Mouse (Mus musculus) megakaryocyte, adult 5-6 weeks (primary cell): ENCODE results near the gene Kdelc2. TPM values are rescaled to one million over a fixed set of nuclear protein-coding genes. Genes with fewer than 3 reads are reported as not detected.

Experiments
- ATAC-seq: 2 replicates; pipeline ENCODE4 v1.8.0; 2016; ENCODE audit warnings: mild to moderate bottlenecking, inconsistent platforms; ENCODE audit not compliant: poor library complexity, severe bottlenecking
- total RNA-seq, 2 experiments: library from RNA; stranded (forward) in 1 of 2; stranded (reverse) in 1 of 2; fragments of 153-499, 151-499 nt in 1 of 2; fragments of 221-1000, 200-1000 nt in 1 of 2; gene quantifications; 2 replicates each; pipeline versions ENCODE4 v1.2.3 to v1.2.4; 2015 to 2017

Gene Kdelc2
- total RNA-seq (2015), result 3.9 and 4.0 TPM in 2 replicates
- 4.2 and 4.6 TPM in 2 replicates for total RNA-seq (2017)

- ATAC-seq, result peak; percentile 79
Measured at GRCm38 (mm10) chr9:53383951-53384866, at the start of gene Kdelc2. Gene Kdelc2, plus strand, starts transcription at chr9:53384025.

GRCm38 (mm10) chr9:53335131-53335530 is 48.7 kb upstream of the Kdelc2 start:
- no peak for ATAC-seq

DNA sequence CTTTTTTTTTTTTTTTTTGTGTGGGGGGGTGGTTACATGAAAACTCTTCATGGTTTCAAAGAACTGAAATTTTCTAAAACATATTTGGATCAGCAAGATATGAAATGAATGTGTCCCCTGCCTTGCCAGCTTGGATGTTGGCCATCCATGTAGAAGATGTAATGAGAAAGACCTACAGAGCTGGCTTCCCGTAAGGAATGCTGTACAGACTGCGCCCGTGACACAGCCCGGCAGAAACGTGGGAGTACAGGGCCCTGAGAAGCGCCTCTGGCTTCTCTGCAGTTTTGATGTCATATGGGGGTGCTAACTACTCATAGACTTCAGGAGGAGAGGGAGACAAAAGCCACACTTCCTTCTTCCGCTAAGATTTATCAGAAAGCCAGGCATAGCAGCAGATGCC is 44.2 kb upstream of the Kdelc2 start:
- no peak for ATAC-seq

DNA sequence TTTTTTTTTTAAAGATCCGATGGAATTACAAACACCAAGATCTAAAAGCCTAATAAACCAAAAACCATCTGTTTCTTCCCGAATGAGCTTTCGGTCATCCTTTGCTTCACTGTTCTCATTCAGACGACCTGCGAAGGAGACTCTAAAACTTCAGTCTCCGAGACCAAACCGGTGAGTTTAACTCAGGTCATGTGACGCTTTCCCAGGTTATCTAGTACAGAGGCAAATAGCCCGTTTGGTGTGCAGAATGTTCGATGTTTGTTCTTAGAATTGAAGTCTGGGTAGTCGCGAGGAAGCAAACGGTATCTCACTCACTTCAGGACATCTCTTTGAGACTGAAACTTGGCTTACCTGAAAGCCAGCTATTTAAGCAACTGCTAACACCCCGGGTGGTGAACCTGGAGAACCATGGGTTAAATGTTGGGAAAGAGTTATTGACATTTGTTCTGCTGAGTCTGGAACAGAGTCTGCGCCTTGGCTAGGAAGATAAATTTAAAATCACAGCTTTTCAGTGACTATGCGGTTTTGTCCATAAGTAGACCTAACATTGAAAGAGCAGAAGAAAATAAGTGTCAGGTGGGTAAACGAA is 43.4 kb upstream of the Kdelc2 start:
- ATAC-seq, result no peak

GRCm38 (mm10) chr9:53340969-53341368 is 42.9 kb upstream of the Kdelc2 start:
- no peak for ATAC-seq

- no peak for ATAC-seq
Measured at GRCm38 (mm10) chr9:53341981-53342380, 41.8 kb upstream of the Kdelc2 start.

DNA sequence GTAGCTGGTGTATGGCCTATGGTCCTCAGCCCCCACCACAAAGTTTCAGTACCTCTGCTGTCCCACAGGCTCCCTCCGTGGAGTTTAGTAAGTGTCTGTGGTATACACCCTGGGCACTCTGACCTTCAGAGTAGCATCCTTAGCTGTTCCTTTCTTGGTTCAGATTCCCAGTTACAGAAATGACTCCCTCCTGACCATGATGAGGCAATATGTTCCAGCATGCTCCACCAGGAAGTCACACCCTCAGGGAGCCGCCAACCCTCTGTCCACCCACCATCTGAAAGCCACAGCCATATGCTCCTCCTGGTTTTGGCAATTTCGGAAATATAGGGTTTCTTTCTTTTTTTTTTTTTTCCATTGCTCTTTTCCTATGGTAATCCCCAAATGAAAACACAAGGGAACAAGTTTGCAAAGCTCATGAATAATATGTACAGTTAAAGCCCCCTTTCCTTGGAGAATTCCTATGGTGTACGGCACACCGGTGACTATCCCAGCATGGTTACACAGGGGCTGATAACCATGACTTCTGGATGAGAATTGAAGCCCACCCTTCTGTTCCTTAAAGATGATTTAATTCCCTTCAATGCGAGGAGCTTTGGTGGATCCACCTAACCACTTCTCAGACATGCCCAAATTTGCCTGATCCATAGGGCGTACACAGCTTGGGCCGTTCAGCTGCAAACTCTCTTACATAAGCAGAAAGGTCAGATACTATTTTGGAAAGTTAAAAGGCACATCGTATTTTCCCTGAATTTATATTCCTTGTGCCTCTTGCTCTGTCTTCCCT is 39.0 kb upstream of the Kdelc2 start:
- ATAC-seq, result no peak

DNA sequence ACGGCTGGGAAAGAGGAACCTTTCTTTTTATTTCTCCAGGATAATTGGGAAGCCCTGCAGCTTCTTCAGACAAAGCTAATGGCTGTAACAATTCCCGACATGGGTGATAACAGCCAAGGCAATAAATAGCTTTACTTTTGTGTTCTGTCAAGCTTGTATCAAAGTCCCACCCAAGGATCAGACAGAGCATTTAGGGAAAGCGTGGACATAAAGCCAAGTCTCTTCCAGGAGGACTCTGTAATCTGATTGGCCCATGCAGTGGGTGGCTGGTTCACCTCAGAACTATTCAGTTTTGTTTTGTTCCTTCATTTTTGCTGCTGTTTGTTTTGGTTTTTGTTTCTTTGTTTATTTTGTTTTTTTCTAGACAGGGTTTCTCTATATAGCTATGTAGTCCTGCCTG is 38.1 kb upstream of the Kdelc2 start:
- no peak for ATAC-seq

GRCm38 (mm10) chr9:53346402-53346801 is 37.4 kb upstream of the Kdelc2 start:
- ATAC-seq, result no peak

GRCm38 (mm10) chr9:53349211-53349610 is 34.6 kb upstream of the Kdelc2 start:
- no peak for ATAC-seq

GRCm38 (mm10) chr9:53350331-53350730 is 33.5 kb upstream of the Kdelc2 start:
- no peak for ATAC-seq

GRCm38 (mm10) chr9:53351899-53352298 is 31.9 kb upstream of the Kdelc2 start:
- no peak for ATAC-seq

GRCm38 (mm10) chr9:53353161-53353560 is 30.7 kb upstream of the Kdelc2 start:
- ATAC-seq, result no peak

- peak; percentile 38; the same call in 1 of the 2 replicates for ATAC-seq
Measured at GRCm38 (mm10) chr9:53356219-53357155, 27.3 kb upstream of the Kdelc2 start.

- ATAC-seq, result no peak
Measured at GRCm38 (mm10) chr9:53371339-53371738, 12.5 kb upstream of the Kdelc2 start.

DNA sequence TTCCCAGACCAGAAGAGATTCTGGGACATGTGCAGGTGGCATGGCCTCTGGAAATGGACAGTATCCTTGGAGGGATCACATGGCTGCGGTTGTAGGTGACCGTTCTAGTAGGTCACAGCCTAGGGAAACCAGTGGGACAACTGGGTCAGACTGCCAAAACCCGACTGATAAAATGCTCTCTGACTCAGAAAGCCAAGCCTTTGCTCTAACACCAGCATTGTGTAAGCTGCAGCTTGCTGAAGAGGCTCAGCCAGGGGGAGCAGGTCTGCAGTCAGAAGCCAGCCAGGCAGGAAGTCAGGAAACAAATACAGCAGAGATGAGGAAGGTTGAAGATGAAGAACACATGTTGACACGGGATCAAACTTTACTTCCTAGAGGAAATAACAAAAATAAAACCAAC is 7.9 kb upstream of the Kdelc2 start:
- no peak for ATAC-seq

- peak; percentile 72 for ATAC-seq
Measured at GRCm38 (mm10) chr9:53376820-53377219, 7.0 kb upstream of the Kdelc2 start.

DNA sequence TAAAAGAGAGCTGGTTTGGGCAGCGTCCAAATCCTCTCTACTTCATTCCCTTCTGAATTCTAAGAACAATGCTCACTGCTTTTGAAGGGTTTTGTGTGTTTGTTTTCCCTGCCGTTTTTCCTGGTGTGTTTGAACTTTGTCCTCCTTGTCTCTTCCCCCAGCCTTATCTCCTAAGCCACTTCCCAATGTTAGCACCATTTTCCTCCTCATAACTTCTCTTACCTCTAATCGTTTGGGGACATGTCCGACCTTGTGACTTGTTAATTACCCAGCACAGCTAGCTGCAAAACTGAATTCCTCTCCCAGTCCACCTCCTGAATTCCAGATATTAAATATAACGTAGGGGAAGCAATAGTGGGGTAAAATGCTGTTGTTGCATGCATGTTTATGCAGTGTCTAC is 6.2 kb upstream of the Kdelc2 start:
- no peak for ATAC-seq

GRCm38 (mm10) chr9:53378171-53378570 is 5.7 kb upstream of the Kdelc2 start:
- ATAC-seq, result no peak

GRCm38 (mm10) chr9:53380595-53380994 is 3.2 kb upstream of the Kdelc2 start:
- ATAC-seq, result no peak
